Mouse (Mus musculus) mouse embryonic stem cell (cell line): ENCODE data around the gene Onecut1.

ENCODE experiments used
- in situ Hi-C, 2 experiments: fragments of 300-500 bp; cut with MboI; formaldehyde crosslinking; loops; 1 replicate in 1 of 2; 3 replicates in 1 of 2; pipeline ENCODE4 v1.14.3; 2019 to 2020; ENCODE audit warnings: low sequenced_read_pairs in 2 of 2, low pct_unique_long_range_greater_than_20kb in 1 of 2, mixed read lengths in 1 of 2; ENCODE audit not compliant: unreplicated experiment in 1 of 2

Onecut1 gene

DNA sequence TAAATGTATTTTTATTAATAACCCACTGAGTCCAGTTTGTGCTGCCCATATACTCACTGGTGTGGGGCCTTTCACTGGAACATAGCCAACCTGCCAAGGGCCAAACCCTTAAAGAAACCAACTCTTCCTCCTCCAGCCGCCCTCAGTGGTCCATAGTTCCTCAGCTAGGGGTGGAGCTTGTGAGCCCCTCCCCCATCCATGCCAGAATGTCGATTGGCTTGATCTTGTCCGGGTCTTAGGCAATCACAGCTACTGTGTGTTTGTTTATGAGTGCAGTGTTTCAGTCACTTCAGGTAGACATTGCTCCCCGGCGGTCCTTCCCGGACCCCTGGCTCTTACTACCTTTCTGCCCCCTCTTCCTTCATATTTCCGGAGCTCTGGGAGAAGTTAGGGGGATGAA lies 35.0 kb downstream of the Onecut1 start:
- in situ Hi-C loops, result no loop called here

GRCm38 (mm10) chr9:74897375-74897982 lies 35.8 kb downstream of the Onecut1 start:
- in situ Hi-C loops, result no loop called here

- in situ Hi-C loops, result loop anchor here in 1 of 2 experiments (25.0 kb wide), 1 partner anchor 362 kb away; no protein-coding TSS in a partner anchor
Measured at GRCm38 (mm10) chr9:74900141-74900540, 38.4 kb downstream of the Onecut1 start.

GRCm38 (mm10) chr9:74904866-74905508 lies 43.3 kb downstream of the Onecut1 start:
- in situ Hi-C loops, result loop anchor here in 1 of 2 experiments (25.0 kb wide), 1 partner anchor 357 kb away; no protein-coding TSS in a partner anchor

DNA sequence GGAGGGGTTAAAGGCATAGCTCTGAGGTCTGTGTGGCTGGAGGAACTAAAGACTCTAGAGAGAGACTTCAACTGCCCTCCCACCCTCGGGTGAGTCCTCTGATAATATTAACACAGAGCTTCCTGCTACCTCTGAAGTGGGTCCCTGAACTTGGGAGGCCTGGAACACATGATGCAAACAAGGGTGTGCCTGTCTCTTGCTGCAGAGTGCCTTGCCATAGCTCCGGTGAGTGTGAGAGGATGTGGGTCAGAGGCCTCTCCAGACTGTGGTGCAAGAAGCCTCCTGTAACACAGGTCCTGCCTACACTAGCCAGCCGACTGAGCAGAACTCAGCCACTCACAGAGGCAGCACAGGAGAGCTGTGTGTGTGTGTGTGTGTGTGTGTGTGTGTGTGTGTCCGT lies 45.2 kb downstream of the Onecut1 start:
- in situ Hi-C loops, result loop anchor here in 1 of 2 experiments (25.0 kb wide), 1 partner anchor 355 kb away; no protein-coding TSS in a partner anchor

DNA sequence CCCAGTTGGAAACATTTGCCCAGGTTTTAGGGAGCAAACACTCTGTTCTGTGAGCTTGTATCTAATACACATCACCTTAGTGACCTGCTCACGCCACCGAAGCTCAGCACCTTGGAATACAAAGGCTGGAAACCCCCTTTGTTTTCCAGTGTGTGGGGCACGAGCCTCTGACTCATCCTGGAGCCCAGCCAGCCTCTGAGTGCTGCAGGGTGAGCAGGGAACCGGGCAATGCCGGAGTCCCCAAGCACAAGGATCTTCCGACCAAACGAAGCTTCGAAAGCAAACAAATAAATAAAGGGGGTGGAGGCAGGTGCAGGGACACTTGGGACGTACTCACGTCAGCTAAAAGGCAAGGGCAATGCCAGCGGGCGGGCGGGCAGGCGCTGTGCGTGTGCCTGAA lies 47.5 kb downstream of the Onecut1 start:
- in situ Hi-C loops, result loop anchor here in 1 of 2 experiments (25.0 kb wide), 1 partner anchor 353 kb away; no protein-coding TSS in a partner anchor

GRCm38 (mm10) chr9:74910226-74910759 lies 48.6 kb downstream of the Onecut1 start:
- in situ Hi-C loops, result loop anchor here in 1 of 2 experiments (25.0 kb wide), 1 partner anchor 352 kb away; no protein-coding TSS in a partner anchor

- in situ Hi-C loops, result loop anchor here in 1 of 2 experiments (25.0 kb wide), 1 partner anchor 351 kb away; no protein-coding TSS in a partner anchor
Measured at GRCm38 (mm10) chr9:74911430-74911829, 49.7 kb downstream of the Onecut1 start.

- in situ Hi-C loops, result loop anchor here in 1 of 2 experiments (25.0 kb wide), 1 partner anchor 350 kb away; no protein-coding TSS in a partner anchor
Measured at GRCm38 (mm10) chr9:74911919-74912318, 50.2 kb downstream of the Onecut1 start.

GRCm38 (mm10) chr9:74912619-74913376 lies 51.1 kb downstream of the Onecut1 start:
- in situ Hi-C loops, result loop anchor here in 1 of 2 experiments (25.0 kb wide), 1 partner anchor 350 kb away; no protein-coding TSS in a partner anchor

- in situ Hi-C loops, result loop anchor here in 1 of 2 experiments (25.0 kb wide), 1 partner anchor 347 kb away; no protein-coding TSS in a partner anchor
Measured at GRCm38 (mm10) chr9:74915611-74916010, 53.9 kb downstream of the Onecut1 start.

DNA sequence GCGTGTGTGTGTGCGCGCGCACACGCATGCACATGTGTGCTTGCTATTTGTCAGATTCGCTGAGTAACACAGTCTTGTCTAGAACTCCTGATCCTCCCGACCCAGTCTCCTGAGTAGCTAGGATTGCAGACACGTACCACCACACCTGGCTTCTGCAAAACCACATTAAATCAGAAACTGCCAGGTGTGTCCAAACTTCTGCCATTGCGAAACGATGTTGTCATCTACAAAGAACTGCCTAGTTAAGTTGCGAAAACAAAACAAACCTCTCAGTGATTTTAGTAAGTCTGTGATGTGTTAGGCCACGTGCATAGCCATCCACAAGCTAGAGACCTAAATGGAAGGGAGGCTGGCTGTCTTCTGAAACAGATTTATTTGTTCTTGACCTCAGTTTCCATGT lies 58.7 kb downstream of the Onecut1 start:
- in situ Hi-C loops, result loop anchor here in 1 of 2 experiments (25.0 kb wide), 1 partner anchor 342 kb away; no protein-coding TSS in a partner anchor

- in situ Hi-C loops, result loop anchor here in 1 of 2 experiments (25.0 kb wide), 1 partner anchor 341 kb away; no protein-coding TSS in a partner anchor
Measured at GRCm38 (mm10) chr9:74921422-74921821, 59.7 kb downstream of the Onecut1 start.

- in situ Hi-C loops, result loop anchor here in 1 of 2 experiments (25.0 kb wide), 1 partner anchor 339 kb away; no protein-coding TSS in a partner anchor
Measured at GRCm38 (mm10) chr9:74922884-74923283, 61.2 kb downstream of the Onecut1 start.

DNA sequence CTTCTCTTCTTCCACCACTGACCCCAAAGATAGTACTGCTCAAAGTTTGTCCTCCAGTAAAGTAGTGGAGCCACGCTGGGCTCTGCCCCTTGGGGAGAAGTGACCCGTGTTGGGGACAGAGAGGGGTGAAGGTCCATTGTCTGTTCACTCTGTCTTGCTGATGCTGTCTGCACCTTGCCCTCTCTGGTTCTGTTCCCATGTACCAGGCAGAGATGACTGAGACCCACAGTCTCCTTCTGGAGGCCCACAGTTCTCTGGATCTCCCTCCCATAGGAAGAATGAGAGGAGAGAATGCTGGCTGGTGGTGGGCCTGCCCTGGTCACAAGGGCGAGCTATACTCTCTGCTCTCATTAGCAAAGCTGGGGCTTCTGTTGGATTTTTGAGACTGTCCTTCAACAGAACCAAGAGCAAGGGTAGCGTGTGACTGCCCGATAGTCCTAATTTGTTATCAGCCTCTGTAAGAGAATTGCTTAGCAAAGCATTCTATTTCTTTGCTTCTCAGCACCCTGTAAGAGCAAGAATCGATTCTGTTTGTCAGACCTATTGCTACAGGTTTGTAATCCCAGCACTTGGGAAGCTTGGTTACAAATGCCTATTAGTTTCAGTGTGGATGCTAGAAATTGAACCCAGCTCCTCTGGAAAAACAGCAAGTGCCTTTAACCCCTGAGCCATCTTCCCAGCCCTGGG lies 61.7 kb downstream of the Onecut1 start:
- in situ Hi-C loops, result loop anchor here in 1 of 2 experiments (25.0 kb wide), 1 partner anchor 339 kb away; no protein-coding TSS in a partner anchor

DNA sequence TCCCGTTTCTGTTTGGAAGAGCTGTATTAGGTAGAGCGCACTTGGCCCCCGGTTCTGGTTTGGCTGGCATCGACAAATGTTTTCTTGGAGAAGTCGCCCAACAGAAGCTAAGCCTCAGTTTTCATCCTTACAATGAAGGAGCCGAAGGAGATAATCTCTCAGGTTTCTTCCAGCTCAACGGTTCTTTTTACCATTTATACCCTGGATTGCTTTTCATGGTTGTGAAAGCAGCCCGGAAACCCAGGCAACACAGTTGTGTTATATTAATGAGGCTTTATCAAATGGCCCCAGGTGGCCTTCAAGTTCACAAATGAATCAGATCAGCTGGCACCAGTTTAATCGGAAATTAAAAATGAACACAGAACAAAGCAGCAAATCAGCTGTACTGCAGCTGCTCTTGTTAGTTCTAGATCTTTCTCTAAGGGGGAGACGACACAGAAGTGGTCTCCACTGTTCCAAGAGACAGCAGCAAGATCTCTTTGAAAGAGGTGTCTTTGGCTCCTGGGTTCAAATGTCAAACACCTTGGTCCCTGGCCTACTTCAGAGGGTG lies 63.6 kb downstream of the Onecut1 start:
- in situ Hi-C loops, result no loop called here

DNA sequence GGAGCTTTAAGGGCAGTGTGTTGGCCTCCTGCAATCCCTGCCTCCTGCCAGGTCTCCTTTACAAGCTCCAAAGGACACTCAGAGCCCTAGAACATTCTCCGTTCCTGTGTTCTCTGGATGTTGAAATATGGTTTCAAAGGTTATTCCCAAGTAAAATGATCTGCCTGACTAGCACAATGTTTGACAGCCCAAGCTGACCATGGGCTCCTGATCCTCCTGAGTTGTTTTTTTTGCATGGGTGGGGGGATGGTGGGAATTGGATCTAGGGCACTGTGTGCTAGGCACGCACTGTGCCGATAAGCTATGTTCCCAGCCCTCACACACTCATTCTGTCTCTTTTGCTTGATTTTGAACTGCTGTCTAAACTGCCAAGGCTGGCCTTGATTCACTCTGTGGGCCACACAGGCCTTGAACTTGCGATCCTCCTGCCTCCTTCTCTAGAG lies 68.3 kb downstream of the Onecut1 start:
- in situ Hi-C loops, result no loop called here
